Mouse (Mus musculus): ENCODE data around the gene Rdh1. TPM values are rescaled to one million over a fixed set of nuclear protein-coding genes. Genes with fewer than 3 reads are reported as not detected.

Rdh1 gene
- polyA plus RNA-seq, 1 experiment: not detected

- WGBS: 3% methylated on average over 61 of the region's 61 CpGs
- Histone ChIP-seq H3K4me1 (ENCODE audit: control insufficient read depth, insufficient read depth, low read length) (peaks cover 4% of the 10 kb centered on the region), H3K27ac (ENCODE audit: control insufficient read depth, insufficient read depth, low read depth, low read length, poor library complexity) (peak within 1 kb of the TSS; percentile 84), H3K4me3 (replicated peaks; ENCODE audit: control insufficient read depth, low read depth, low read length) (peak within 1 kb of the TSS; percentile 73)
- TF ChIP-seq CTCF (IDR thresholded peaks at IDR 0.05; ENCODE audit: control insufficient read depth, insufficient read depth, low read length) (peak; percentile 44; the same call in 1 of the 2 replicates), POLR2A (IDR thresholded peaks at IDR 0.05; ENCODE audit: borderline replicate concordance, control insufficient read depth, low read depth, low read length) (no peak)
Measured at GRCm38 (mm10) chr10:127739083-127739660, 20.3 kb upstream of the Rdh1 start, which contains the start of gene Zbtb39. TSS of gene Zbtb39 (plus strand) at chr10:127739538.

- under 1% methylated on average over 55 of the region's 55 CpGs for WGBS
- peaks cover 4% of the 10 kb centered on the region for H3K4me1 ChIP-seq (ENCODE audit: control insufficient read depth, insufficient read depth, low read length)
- H3K27ac ChIP-seq (ENCODE audit: control insufficient read depth, insufficient read depth, low read depth, low read length, poor library complexity): peak overlapping the region; percentile 84
- TF ChIP-seq POLR2A (IDR thresholded peaks at IDR 0.05; ENCODE audit: borderline replicate concordance, control insufficient read depth, low read depth, low read length): no peak
- TF ChIP-seq CTCF (IDR thresholded peaks at IDR 0.05; ENCODE audit: control insufficient read depth, insufficient read depth, low read length): no peak
- peak overlapping the region; percentile 73 for H3K4me3 ChIP-seq (replicated peaks; ENCODE audit: control insufficient read depth, low read depth, low read length)
Measured at GRCm38 (mm10) chr10:127739661-127740161, 19.8 kb upstream of the Rdh1 start.

DNA sequence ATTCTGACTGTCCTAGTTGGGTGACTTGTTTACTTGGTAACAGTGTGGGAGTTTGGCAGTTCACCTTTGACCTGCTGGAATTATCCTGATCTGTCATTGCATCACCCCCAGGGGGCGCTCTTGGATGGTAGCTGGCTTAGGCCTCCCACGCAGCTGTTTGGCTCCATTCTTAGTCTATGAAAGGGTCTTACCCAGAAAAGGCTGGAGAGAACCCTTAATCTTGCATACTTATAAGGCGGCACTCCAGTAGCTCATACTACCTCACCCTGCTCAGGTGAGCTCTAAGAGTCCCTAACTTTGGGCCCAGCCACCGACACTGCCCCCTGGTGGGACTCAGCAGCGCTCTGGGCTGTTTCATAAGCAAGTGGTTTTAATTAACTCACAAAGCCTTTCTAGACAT is 14.9 kb upstream of the Rdh1 start:
- peak; percentile 44 for TF ChIP-seq CTCF (IDR thresholded peaks at IDR 0.05; ENCODE audit: control insufficient read depth, insufficient read depth, low read length)
- no peak for TF ChIP-seq POLR2A (IDR thresholded peaks at IDR 0.05; ENCODE audit: borderline replicate concordance, control insufficient read depth, low read depth, low read length)
- no peak overlapping the region for H3K4me3 ChIP-seq (replicated peaks; ENCODE audit: control insufficient read depth, low read depth, low read length)
- H3K27ac ChIP-seq (ENCODE audit: control insufficient read depth, insufficient read depth, low read depth, low read length, poor library complexity): no peak overlapping the region
- 72% methylated on average over 5 of the region's 5 CpGs for whole genome bisulfite sequencing
- H3K4me1 ChIP-seq (ENCODE audit: control insufficient read depth, insufficient read depth, low read length): peaks cover 2% of the 10 kb centered on the region

GRCm38 (mm10) chr10:127745886-127746285 is 13.6 kb upstream of the Rdh1 start:
- peaks cover 2% of the 10 kb centered on the region for H3K4me1 ChIP-seq (ENCODE audit: control insufficient read depth, insufficient read depth, low read length)
- no peak overlapping the region for H3K4me3 ChIP-seq (replicated peaks; ENCODE audit: control insufficient read depth, low read depth, low read length)
- TF ChIP-seq POLR2A (IDR thresholded peaks at IDR 0.05; ENCODE audit: borderline replicate concordance, control insufficient read depth, low read depth, low read length) (no peak), CTCF (IDR thresholded peaks at IDR 0.05; ENCODE audit: control insufficient read depth, insufficient read depth, low read length) (no peak)
- no peak overlapping the region for H3K27ac ChIP-seq (ENCODE audit: control insufficient read depth, insufficient read depth, low read depth, low read length, poor library complexity)
- 42% methylated on average over 5 of the region's 5 CpGs for WGBS

GRCm38 (mm10) chr10:127747254-127747653 is 12.3 kb upstream of the Rdh1 start:
- peaks cover 1% of the 10 kb centered on the region for H3K4me1 ChIP-seq (ENCODE audit: control insufficient read depth, insufficient read depth, low read length)
- no peak for TF ChIP-seq POLR2A (IDR thresholded peaks at IDR 0.05; ENCODE audit: borderline replicate concordance, control insufficient read depth, low read depth, low read length)
- TF ChIP-seq CTCF (IDR thresholded peaks at IDR 0.05; ENCODE audit: control insufficient read depth, insufficient read depth, low read length): no peak
- H3K27ac ChIP-seq (ENCODE audit: control insufficient read depth, insufficient read depth, low read depth, low read length, poor library complexity): no peak overlapping the region
- H3K4me3 ChIP-seq (replicated peaks; ENCODE audit: control insufficient read depth, low read depth, low read length): no peak overlapping the region
- 90% methylated on average over 8 of the region's 8 CpGs for WGBS

DNA sequence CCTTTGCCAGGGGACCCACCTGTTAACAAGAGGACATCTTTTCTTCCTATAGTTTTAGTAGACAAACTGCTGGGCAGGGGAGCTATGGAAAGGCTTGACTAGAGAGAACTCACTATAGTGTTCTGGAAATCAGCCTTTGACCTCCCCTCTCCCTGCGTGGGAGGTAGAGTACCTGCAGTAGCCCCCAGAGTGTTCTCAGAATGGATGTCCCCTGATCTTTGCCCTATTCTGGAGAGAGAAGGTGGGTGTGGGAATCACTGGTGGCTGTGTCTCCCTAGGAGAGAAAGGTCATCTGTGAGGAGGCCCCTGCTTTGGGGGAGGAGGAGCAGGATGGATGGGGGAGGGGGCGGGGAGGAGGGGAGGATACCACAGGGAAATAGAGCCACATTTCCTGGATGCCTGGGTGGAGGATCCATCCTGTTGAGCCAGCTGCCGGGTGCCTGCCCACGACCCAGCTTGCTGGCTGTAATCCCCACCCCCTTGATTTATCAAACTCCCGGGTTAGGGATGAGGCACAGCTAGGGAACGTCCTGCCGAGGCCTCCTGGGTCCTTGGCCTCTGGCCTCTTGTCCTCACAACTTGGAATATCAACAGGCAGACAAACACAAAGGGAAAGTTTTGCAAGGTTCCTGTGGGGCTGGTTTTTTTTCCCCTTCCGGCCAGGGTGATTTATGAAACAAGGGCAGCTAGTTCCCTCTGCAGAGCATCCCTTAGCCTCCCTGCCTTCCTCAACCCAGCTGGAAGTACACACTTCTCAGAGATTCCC is 10.5 kb upstream of the Rdh1 start:
- TF ChIP-seq CTCF (IDR thresholded peaks at IDR 0.05; ENCODE audit: control insufficient read depth, insufficient read depth, low read length) (no peak), POLR2A (IDR thresholded peaks at IDR 0.05; ENCODE audit: borderline replicate concordance, control insufficient read depth, low read depth, low read length) (no peak)
- WGBS: 36% methylated on average over 8 of the region's 8 CpGs
- peak overlapping the region; percentile 67 for H3K27ac ChIP-seq (ENCODE audit: control insufficient read depth, insufficient read depth, low read depth, low read length, poor library complexity)
- no peak overlapping the region for H3K4me3 ChIP-seq (replicated peaks; ENCODE audit: control insufficient read depth, low read depth, low read length)
- H3K4me1 ChIP-seq (ENCODE audit: control insufficient read depth, insufficient read depth, low read length): peaks cover 1% of the 10 kb centered on the region

DNA sequence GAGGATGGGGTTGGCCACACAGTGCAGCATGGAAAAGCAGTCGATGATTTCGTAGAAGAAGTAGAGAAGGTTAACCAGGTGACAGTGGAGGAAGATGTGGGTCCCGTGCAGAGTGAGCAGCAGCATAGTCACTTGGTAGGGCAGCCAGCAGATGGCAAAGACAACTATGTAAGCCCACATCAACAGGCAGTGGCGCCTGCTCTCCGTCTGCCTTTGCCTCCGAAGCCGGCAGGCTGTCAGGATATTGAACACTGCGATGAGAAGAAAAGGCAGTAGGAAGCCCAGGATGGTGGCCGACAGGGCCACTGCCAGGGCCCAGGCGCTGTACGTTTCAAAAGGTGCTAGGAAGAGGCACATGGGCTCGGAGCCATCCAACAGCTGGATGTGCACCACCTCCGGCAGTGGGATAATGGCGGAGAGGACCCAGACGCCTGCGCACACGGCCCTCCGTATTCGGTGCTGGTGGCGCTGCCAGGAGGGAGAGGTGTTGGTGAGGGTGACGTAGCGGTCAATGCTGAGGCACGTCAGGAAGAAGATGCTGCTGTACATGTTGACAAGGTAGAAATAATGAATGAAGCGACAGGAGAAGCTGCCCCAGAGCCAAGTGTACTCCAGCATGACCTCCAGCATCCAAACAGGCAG is 9.3 kb upstream of the Rdh1 start:
- H3K4me1 ChIP-seq (ENCODE audit: control insufficient read depth, insufficient read depth, low read length): peaks cover 1% of the 10 kb centered on the region
- WGBS: 76% methylated on average over 24 of the region's 24 CpGs
- H3K27ac ChIP-seq (ENCODE audit: control insufficient read depth, insufficient read depth, low read depth, low read length, poor library complexity): no peak overlapping the region
- no peak for TF ChIP-seq POLR2A (IDR thresholded peaks at IDR 0.05; ENCODE audit: borderline replicate concordance, control insufficient read depth, low read depth, low read length)
- no peak for TF ChIP-seq CTCF (IDR thresholded peaks at IDR 0.05; ENCODE audit: control insufficient read depth, insufficient read depth, low read length)
- no peak overlapping the region for H3K4me3 ChIP-seq (replicated peaks; ENCODE audit: control insufficient read depth, low read depth, low read length)

GRCm38 (mm10) chr10:127751548-127751947 is 8.0 kb upstream of the Rdh1 start, which contains the start of gene Gpr182:
TSS of gene Gpr182 (minus strand) at chr10:127751732.
- Histone ChIP-seq H3K4me1 (ENCODE audit: control insufficient read depth, insufficient read depth, low read length) (no peaks in the 10 kb centered on the region; the same call in 1 of the 2 replicates), H3K27ac (ENCODE audit: control insufficient read depth, insufficient read depth, low read depth, low read length, poor library complexity) (no peak within 1 kb of the TSS), H3K4me3 (replicated peaks; ENCODE audit: control insufficient read depth, low read depth, low read length) (no peak within 1 kb of the TSS)
- 50% methylated on average over 8 of the region's 8 CpGs for WGBS
- no peak for TF ChIP-seq CTCF (IDR thresholded peaks at IDR 0.05; ENCODE audit: control insufficient read depth, insufficient read depth, low read length)
- no peak for TF ChIP-seq POLR2A (IDR thresholded peaks at IDR 0.05; ENCODE audit: borderline replicate concordance, control insufficient read depth, low read depth, low read length)
